Mouse (Mus musculus): ENCODE results near the gene Gsx2. TPM values are rescaled to one million over a fixed set of nuclear protein-coding genes. Genes with fewer than 3 reads are reported as not detected.

The Gsx2 gene
- not detected in 2 replicates for total RNA-seq (2014; rRNA removed)
- not detected in 2 replicates for polyA plus RNA-seq (2012; rRNA removed)

GRCm38 (mm10) chr5:75075383-75075941 is at the start of gene Gsx2:
Gene Gsx2, plus strand, starts transcription at chr5:75075601.
- 3% methylated on average over 40 of the region's 41 CpGs for WGBS
- no peaks in the 10 kb centered on the region for H3K36me3 ChIP-seq (ENCODE audit: control insufficient read depth, insufficient read depth, low read length)
- no peak within 1 kb of the TSS for H3K27ac ChIP-seq (replicated peaks; ENCODE audit: insufficient read depth, low read depth, low read length)
- peaks cover 35% of the 10 kb centered on the region for H3K27me3 ChIP-seq (ENCODE audit: control insufficient read depth, insufficient read depth, low read length)
- H3K79me2 ChIP-seq (ENCODE audit: control insufficient read depth, insufficient read depth, low read length) = no peaks in the 10 kb centered on the region
- DNase-seq (ENCODE audit: extremely low read depth, low read depth, low spot score) = no peak
- H3K4me3 ChIP-seq (ENCODE audit: insufficient read depth, low read depth, low read length) = no peak within 1 kb of the TSS
- TF ChIP-seq POLR2A (IDR thresholded peaks at IDR 0.05; ENCODE audit: extremely low read depth, insufficient read depth, low read length) = no peak
- TF ChIP-seq CTCF (IDR thresholded peaks at IDR 0.05; ENCODE audit: low read depth, low read length) = no peak
- H3K4me1 ChIP-seq (ENCODE audit: control insufficient read depth, insufficient read depth, low read length) = no peaks in the 10 kb centered on the region
- H3K9ac ChIP-seq (ENCODE audit: low read depth, low read length) = no peak within 1 kb of the TSS

GRCm38 (mm10) chr5:75035475-75035874 is 39.9 kb upstream of the Gsx2 start:
- H3K4me3 ChIP-seq (ENCODE audit: insufficient read depth, low read depth, low read length) = no peak overlapping the region
- DNase-seq (ENCODE audit: extremely low read depth, low read depth, low spot score) = no peak
- no peak overlapping the region for H3K9ac ChIP-seq (ENCODE audit: low read depth, low read length)
- TF ChIP-seq POLR2A (IDR thresholded peaks at IDR 0.05; ENCODE audit: extremely low read depth, insufficient read depth, low read length) = no peak
- no peak for TF ChIP-seq CTCF (IDR thresholded peaks at IDR 0.05; ENCODE audit: low read depth, low read length)
- peaks cover 37% of the 10 kb centered on the region for H3K79me2 ChIP-seq (ENCODE audit: control insufficient read depth, insufficient read depth, low read length)
- H3K27ac ChIP-seq (replicated peaks; ENCODE audit: insufficient read depth, low read depth, low read length) = no peak overlapping the region
- H3K36me3 ChIP-seq (ENCODE audit: control insufficient read depth, insufficient read depth, low read length) = peaks cover 4% of the 10 kb centered on the region; the same call in 1 of the 2 replicates
- WGBS = 92% methylated on average over 3 of the region's 3 CpGs
- H3K27me3 ChIP-seq (ENCODE audit: control insufficient read depth, insufficient read depth, low read length) = no peaks in the 10 kb centered on the region
- peaks cover 17% of the 10 kb centered on the region for H3K4me1 ChIP-seq (ENCODE audit: control insufficient read depth, insufficient read depth, low read length)

DNA sequence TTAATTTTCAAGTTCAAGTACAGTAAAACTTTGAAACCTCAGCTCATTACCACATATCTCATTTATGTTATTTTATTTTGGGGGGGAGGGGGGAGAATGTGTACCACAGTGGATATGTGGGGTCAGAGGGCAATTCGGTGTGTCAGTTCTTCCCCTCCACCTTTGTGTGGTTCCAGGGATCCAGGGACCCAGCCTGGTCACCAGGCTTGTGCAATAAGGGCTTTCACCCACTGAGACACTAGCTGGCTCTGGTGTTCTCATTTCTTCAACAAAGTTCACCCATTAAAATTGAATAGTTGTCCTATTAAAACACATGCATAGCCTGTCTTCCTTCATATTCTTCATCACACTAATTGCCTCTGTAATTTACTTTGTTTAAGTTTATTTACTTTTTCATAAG is 36.1 kb upstream of the Gsx2 start:
- Histone ChIP-seq H3K27me3 (ENCODE audit: control insufficient read depth, insufficient read depth, low read length) (no peaks in the 10 kb centered on the region), H3K9ac (ENCODE audit: low read depth, low read length) (no peak overlapping the region), H3K36me3 (ENCODE audit: control insufficient read depth, insufficient read depth, low read length) (peaks cover 2% of the 10 kb centered on the region; the same call in 1 of the 2 replicates), H3K4me3 (ENCODE audit: insufficient read depth, low read depth, low read length) (no peak overlapping the region), H3K27ac (replicated peaks; ENCODE audit: insufficient read depth, low read depth, low read length) (no peak overlapping the region), H3K79me2 (ENCODE audit: control insufficient read depth, insufficient read depth, low read length) (peaks cover 31% of the 10 kb centered on the region), H3K4me1 (ENCODE audit: control insufficient read depth, insufficient read depth, low read length) (peaks cover 21% of the 10 kb centered on the region)
- no peak for TF ChIP-seq CTCF (IDR thresholded peaks at IDR 0.05; ENCODE audit: low read depth, low read length)
- no peak for TF ChIP-seq POLR2A (IDR thresholded peaks at IDR 0.05; ENCODE audit: extremely low read depth, insufficient read depth, low read length)
- 21% methylated on average over 1 of the region's 1 CpGs for WGBS
- peak; percentile 60 for DNase-seq (ENCODE audit: extremely low read depth, low read depth, low spot score)

- 4% methylated on average over 9 of the region's 9 CpGs for WGBS
- peak overlapping the region; percentile 98 for H3K4me3 ChIP-seq (ENCODE audit: insufficient read depth, low read depth, low read length)
- peak overlapping the region; percentile 91 for H3K27ac ChIP-seq (replicated peaks; ENCODE audit: insufficient read depth, low read depth, low read length)
- no peaks in the 10 kb centered on the region for H3K27me3 ChIP-seq (ENCODE audit: control insufficient read depth, insufficient read depth, low read length)
- peaks cover 23% of the 10 kb centered on the region for H3K4me1 ChIP-seq (ENCODE audit: control insufficient read depth, insufficient read depth, low read length)
- no peak for TF ChIP-seq POLR2A (IDR thresholded peaks at IDR 0.05; ENCODE audit: extremely low read depth, insufficient read depth, low read length)
- TF ChIP-seq CTCF (IDR thresholded peaks at IDR 0.05; ENCODE audit: low read depth, low read length) = no peak
- H3K36me3 ChIP-seq (ENCODE audit: control insufficient read depth, insufficient read depth, low read length) = peaks cover 2% of the 10 kb centered on the region; the same call in 1 of the 2 replicates
- peak overlapping the region; percentile 99 for H3K9ac ChIP-seq (ENCODE audit: low read depth, low read length)
- H3K79me2 ChIP-seq (ENCODE audit: control insufficient read depth, insufficient read depth, low read length) = peaks cover 21% of the 10 kb centered on the region
- no peak for DNase-seq (ENCODE audit: extremely low read depth, low read depth, low spot score)
Measured at GRCm38 (mm10) chr5:75043011-75043445, 32.4 kb upstream of the Gsx2 start.

- Histone ChIP-seq H3K27me3 (ENCODE audit: control insufficient read depth, insufficient read depth, low read length) (no peaks in the 10 kb centered on the region), H3K79me2 (ENCODE audit: control insufficient read depth, insufficient read depth, low read length) (peaks cover 16% of the 10 kb centered on the region), H3K9ac (ENCODE audit: low read depth, low read length) (peak overlapping the region; percentile 99), H3K4me1 (ENCODE audit: control insufficient read depth, insufficient read depth, low read length) (peaks cover 23% of the 10 kb centered on the region), H3K27ac (replicated peaks; ENCODE audit: insufficient read depth, low read depth, low read length) (peak overlapping the region; percentile 91), H3K36me3 (ENCODE audit: control insufficient read depth, insufficient read depth, low read length) (peaks cover 2% of the 10 kb centered on the region; the same call in 1 of the 2 replicates), H3K4me3 (ENCODE audit: insufficient read depth, low read depth, low read length) (peak overlapping the region; percentile 98)
- WGBS = under 1% methylated on average over 35 of the region's 36 CpGs
- peak; percentile 64 for DNase-seq (ENCODE audit: extremely low read depth, low read depth, low spot score)
- no peak for TF ChIP-seq POLR2A (IDR thresholded peaks at IDR 0.05; ENCODE audit: extremely low read depth, insufficient read depth, low read length)
Measured at GRCm38 (mm10) chr5:75043621-75044301, 31.6 kb upstream of the Gsx2 start.

Measured in liver, adult 2 months (tissue).